Mouse (Mus musculus): ENCODE data around the gene Nrp2.

Nrp2 gene

DNA sequence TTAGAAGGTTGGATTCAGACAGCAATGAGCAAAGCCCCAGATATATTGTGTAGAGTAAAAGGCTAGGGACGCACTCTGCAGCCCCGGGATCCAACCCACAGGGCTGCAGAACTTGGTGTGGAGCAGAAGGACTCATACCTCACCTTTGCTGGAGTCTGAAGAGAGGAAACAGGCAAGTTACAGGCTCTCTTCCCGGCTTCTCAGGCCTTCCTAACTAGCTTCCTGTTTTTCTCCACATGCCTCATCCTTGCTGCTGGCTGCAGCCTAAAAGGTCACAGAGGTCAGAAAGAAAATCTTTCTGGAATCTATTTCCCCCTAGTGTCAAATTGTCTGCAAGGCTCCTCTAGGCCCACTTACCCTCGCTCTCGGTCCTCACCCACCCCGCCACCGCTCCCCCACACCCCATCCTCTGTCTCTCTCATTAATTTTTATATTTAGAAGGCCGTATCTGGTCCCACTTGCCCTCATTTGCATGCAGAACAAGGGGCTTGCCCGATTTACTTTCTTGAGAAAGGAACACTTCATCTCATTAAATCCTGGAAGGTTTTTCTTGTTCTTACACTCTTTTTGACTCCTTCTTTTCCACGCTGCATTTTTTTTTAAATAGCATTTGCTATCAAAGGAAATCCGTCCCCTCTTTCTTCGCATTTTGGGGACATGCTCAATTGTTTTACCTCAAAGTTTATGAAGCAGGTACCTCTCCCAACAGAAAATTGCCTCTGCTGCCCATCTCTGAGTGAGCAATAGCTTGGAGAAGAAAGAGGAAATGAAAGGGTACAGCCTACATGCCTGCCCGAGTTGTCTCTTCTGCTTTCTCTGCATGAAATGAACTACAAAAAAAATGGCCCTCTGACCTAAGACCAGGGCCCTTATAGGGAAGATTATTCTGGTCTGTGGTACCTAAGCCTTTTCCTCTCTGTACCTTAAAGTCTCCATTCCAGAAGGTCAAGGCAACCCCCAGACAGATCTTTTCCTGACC lies 17.9 kb downstream of the Nrp2 start:
- in situ Hi-C loops (cut with MboI; ENCODE audit: low sequenced_read_pairs): no loop called here

DNA sequence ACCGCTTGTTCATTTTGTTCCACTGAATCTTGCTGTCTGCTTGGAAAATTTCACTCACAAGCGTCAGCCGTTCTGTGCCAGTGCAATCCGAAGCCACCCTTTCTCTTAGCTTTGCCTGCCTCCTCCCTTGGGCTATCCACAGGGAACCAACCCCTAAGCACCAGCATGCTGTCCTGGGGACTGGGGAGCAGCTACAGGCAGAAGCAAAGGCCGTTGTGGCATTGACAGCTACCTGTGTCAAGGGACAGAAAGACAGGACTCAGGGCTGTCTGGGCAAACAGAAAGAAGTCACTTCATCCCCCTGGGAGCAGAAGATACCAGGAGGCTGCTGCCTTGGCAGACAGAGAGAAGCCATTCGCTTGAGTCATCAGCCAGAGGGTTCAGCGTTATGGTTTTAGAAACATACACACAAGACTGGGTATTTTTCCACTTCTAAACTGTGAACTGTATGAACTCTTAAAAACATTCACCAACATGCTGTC lies 18.7 kb downstream of the Nrp2 start:
- in situ Hi-C loops (cut with MboI; ENCODE audit: low sequenced_read_pairs): no loop called here

GRCm38 (mm10) chr1:62722526-62722925 lies 19.4 kb downstream of the Nrp2 start:
- in situ Hi-C loops (cut with MboI; ENCODE audit: low sequenced_read_pairs): no loop called here

- in situ Hi-C loops (cut with MboI; ENCODE audit: low sequenced_read_pairs): no loop called here
Measured at GRCm38 (mm10) chr1:62723891-62724290, 20.8 kb downstream of the Nrp2 start.

DNA sequence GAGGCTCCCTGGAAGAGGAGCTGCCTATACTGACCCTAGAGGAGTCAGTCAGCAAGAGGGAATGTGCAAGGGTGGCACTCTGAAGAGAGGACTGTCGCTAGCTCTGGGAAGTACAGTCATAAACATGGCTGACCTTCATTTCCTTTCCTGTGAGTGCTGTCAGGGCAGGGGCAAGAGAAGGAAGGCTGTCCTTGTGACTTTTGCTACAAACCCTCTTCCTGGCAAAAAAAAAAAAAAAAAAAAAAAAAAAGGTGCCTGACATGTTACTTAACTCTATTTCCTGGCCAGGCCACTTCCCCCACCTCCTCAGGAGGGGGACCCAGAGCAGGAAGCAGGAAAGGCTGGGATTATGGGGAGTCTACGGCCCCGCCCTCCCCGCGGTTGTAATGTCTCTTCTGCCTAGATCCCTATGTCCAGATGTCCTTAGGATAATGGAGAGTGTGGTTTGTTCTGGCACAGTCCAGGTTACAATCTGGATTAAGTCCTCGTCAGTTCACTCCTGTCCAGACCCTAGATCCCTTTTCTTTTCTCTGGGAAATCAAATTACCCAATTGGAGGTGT lies 21.5 kb downstream of the Nrp2 start:
- in situ Hi-C loops (cut with MboI; ENCODE audit: low sequenced_read_pairs): no loop called here

DNA sequence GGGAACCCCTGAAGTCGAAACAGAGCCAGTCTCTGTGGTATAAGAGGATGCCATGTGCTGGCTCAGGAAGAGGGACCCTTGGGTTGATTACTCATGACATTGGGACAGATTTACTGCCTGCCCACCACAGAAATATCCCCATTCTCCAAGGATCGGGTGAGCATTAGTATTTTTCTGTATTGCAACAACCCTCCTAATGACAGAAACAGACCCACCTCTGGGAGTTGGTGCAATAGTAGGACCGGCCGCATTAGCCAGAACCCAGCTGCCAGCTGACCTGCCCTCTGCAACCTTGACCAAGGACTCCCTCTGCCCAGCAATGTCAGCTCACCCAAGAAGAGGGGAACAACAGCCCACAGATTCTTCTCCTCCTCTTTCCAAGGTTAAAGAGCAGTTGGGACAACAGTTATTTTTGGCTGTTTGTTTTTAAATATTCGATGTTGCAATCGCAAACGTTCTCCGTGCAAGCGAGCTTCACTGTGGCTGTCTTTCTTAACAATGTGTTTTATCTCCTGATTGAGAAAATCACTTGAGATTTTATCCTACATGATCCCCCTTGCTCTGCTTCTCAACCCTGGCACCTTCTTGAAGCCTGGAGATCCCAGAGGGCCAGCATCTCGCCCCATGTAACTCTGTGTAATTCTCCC lies 22.1 kb downstream of the Nrp2 start:
- in situ Hi-C loops (cut with MboI; ENCODE audit: low sequenced_read_pairs): no loop called here

DNA sequence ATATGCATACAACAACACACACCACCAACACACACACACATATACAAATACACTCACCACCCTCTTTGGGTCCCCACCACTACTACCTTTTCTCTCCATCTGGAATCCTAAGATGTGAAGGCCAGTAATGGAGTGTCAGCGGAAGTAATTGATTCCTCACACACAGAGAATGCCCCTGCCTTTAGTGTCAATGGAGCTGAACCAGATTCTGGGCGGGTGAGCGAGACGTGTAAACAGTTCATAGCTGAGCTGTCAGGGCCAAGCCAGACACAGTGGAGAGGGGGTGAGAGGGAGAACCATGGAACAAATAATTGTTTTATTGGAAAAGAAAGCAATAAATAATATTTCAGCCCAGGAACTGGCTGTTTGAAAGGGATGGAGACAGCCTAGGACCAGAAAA lies 24.1 kb downstream of the Nrp2 start:
- in situ Hi-C loops (cut with MboI; ENCODE audit: low sequenced_read_pairs): no loop called here

DNA sequence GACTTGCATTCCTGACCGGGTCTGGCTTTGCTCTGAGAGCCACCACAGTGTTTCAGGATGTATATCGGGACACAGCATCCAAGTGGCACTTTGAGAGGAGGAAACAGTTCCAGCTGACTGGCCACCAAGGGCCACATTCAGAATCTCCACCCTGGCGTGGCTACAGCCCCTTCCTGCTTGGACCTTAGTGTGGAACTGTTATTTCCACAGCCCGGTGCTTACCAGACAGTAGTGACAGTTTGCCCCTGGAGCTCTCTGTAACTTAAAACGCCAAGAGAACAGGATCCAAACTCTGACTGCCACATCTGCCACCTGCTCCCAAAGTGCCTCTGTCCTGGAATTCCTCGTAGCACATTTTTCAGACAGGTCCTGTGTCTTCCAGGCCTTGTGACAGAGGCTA lies 25.3 kb downstream of the Nrp2 start:
- in situ Hi-C loops (cut with MboI; ENCODE audit: low sequenced_read_pairs): no loop called here

DNA sequence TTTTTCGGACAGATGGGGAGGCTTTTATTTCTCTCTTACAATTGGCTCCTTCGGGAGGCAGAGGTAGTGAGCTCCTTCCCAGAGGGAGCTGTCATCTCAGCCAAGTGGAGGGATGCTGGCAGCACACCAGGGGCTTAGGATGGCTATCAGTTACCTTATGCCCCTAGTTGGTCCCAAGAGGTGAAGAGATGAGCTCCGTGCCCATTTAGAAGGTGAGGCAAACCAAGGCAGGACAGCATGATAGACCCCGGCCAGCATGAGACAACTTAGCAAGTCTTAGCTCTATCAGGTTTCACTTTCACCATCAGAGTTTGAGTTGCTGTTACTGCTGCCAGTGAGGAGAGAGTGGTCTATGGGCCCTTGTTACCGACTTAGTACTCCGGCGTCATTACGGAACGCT lies 25.8 kb downstream of the Nrp2 start:
- in situ Hi-C loops (cut with MboI; ENCODE audit: low sequenced_read_pairs): no loop called here

GRCm38 (mm10) chr1:62729345-62730150 lies 26.5 kb downstream of the Nrp2 start:
- in situ Hi-C loops (cut with MboI; ENCODE audit: low sequenced_read_pairs): no loop called here

DNA sequence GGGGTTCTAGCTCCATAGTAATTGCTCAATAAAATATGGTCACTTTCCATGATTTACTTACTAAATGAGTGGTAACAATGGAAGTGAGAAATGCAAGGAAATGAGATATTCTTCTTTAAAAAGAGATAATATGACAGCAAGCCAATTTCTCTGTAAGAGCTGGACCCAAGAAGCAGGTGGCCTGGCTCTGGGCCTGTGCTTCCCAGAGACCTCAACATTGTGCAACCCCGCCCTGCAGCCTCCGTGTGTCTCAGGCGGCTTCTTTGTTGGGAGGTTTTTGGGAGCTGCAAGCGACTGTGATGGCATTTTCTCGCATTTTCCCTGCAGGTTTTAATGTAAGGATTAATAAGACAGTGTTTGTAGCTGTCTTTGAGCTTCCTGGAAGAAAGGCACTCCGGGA lies 29.0 kb downstream of the Nrp2 start:
- in situ Hi-C loops (cut with MboI; ENCODE audit: low sequenced_read_pairs): no loop called here

DNA sequence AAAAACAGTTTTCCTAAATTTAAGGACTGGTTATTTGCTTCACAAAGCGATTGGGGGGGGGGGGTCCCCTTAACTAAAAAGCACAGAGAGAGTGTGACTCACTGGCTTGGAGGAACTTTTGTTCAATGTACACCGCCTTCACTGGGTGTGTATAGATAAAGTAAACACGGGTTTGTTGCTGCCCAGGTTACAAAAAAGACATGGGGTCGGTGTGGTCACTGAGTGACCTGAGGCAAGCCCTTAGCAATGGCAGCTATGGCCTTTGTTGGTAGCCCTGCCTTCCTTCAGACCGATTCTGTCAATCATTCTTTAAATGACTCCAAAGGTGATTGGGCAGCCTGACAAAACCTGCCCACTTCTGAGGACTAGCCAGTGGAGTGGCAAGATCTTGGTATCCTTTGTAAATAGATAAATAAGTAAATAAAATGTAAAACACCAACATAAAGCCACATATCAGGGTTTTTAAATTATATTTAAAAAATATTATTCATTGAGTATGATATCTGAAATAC lies 31.4 kb downstream of the Nrp2 start:
- in situ Hi-C loops (cut with MboI; ENCODE audit: low sequenced_read_pairs): no loop called here

GRCm38 (mm10) chr1:62734980-62735379 lies 31.9 kb downstream of the Nrp2 start:
- in situ Hi-C loops (cut with MboI; ENCODE audit: low sequenced_read_pairs): no loop called here

GRCm38 (mm10) chr1:62735835-62736234 lies 32.8 kb downstream of the Nrp2 start:
- in situ Hi-C loops (cut with MboI; ENCODE audit: low sequenced_read_pairs): no loop called here

- in situ Hi-C loops (cut with MboI; ENCODE audit: low sequenced_read_pairs): no loop called here
Measured at GRCm38 (mm10) chr1:62736455-62737012, 33.4 kb downstream of the Nrp2 start.

DNA sequence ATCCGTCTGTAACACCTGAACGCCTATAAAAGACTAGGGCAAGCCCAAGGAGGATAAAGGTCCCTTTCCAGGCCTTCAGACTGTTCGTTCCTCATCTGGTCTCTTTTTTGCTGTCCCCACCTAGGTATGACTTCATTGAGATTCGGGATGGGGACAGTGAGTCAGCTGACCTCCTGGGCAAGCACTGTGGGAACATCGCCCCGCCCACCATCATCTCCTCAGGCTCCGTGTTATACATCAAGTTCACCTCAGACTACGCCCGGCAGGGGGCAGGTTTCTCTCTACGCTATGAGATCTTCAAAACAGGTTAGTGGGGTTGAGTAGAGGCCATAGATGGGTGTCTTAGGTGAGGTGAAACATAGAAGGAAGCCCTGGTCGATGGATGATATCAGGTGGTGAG lies 35.1 kb downstream of the Nrp2 start:
- in situ Hi-C loops (cut with MboI; ENCODE audit: low sequenced_read_pairs): no loop called here

GRCm38 (mm10) chr1:62742092-62742491 lies 39.0 kb downstream of the Nrp2 start:
- in situ Hi-C loops (cut with MboI; ENCODE audit: low sequenced_read_pairs): no loop called here

DNA sequence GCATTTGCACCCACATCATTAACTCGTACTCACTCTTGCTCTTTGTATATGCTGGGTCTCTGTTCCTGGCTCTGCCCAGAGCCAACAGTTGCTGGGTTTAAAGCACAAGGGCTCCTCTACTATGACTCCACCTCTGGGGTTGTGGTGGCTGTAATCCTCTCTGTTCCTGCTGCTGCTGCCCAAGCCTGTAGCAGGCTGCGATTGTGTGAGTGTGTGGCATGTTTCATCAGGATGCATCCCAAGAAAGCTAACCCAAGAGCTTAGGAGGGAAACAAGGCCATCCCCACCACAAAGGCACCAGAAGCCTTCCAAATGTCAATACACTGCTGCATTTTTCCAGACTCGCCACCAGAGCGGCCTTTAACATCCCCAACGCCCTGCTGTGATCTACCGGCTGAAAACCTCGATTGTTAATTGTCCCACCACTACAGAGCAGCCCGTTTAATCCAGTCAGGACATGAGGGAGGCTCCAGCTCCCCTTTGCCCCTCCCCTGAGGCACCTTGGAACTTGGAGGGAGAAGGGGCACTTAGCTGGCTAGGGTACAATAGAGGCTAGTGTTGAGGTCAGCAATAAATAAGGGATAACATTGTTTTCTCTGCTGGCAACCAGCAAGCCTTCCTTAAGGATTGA lies 40.1 kb downstream of the Nrp2 start:
- in situ Hi-C loops (cut with MboI; ENCODE audit: low sequenced_read_pairs): no loop called here

GRCm38 (mm10) chr1:62745889-62746288 lies 42.8 kb downstream of the Nrp2 start:
- in situ Hi-C loops (cut with MboI; ENCODE audit: low sequenced_read_pairs): no loop called here

Data from CH12F3 (cell line).